Mouse (Mus musculus) liver, postnatal 0 days (tissue): ENCODE results near the gene Gm29427.

Experiments used
- CTCF ChIP-seq: sonication (generic); IDR thresholded peaks from 2 replicates; pipeline ENCODE4 v1.5.1; 2016; ENCODE audit warnings: antibody characterized with exemption, low read depth
- EP300 ChIP-seq: IDR thresholded peaks from 2 replicates; pipeline ENCODE4 v1.6.1; 2016; ENCODE audit warnings: antibody characterized with exemption, low read depth, mild to moderate bottlenecking

DNA sequence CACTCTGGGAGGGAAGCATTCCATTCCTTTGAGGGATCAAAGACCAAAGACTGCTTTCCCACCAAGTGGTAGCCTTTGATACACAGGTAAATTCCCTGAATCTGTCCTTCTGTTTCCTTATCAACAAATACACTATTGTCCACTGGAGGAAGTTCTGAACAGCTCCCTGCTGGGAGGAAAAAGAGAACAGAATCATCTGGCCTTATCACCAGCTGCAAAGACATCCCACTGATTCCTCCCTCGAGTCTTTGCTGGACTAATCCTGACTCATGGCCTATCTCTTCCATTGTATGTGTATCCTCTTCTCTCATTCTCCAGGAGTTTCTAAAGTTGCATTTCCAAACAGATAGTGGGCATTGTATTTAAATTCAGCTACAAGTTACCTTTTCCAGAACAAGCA lies 31.7 kb downstream of the Gm29427 start:
- TF ChIP-seq CTCF, result no peak
- TF ChIP-seq EP300, result no peak
